Mouse (Mus musculus): ENCODE results near the gene Srp14.

The Srp14 gene

DNA sequence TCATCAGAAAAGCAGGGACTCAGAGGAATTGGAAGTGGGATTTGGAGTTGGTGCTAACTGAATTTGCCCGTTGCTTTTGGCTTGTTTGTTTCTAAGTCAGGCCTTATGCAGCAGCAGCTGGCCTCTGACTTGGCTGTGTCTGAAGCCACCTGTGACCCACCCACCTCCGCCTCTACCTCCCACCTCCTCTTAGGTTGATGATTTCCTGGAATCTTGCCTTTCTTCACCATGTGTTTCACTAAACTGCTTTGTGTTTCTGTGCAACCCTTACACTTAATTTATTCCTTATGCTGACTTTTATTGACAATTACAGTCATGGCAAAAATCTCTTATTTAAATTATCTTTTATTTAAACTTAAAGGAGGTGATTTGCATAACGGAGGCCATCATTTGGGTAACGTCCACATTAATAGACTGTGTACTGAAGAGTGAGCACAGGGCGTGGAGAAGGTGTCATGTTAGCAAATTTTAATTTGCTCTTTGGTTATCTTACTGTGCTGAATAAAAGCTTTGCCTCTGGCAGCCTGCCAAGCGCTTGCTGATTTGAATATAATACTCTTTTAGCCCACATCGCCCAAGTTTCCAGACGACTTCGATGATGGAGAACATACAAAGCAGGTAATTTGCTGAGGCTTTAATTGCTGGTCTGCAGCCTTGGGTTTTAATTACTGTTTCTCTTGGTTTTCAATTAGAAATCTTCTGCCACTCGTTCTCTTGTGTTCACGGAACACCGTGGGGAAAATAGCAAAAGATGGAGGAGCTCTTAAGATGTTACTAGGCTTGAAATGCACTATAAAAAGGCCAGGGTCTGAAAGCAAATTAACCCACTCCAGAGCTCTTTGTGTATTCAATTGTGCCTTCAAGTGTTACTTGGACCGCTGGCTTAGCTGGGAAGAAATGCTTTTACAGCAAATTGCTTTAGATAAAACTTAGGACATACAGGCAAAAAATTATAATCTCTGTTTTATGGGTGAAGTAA is 33.5 kb downstream of the Srp14 start:
- in situ Hi-C loops (cut with MboI; ENCODE audit: unreplicated experiment in 2 of 2), result no loop called here

DNA sequence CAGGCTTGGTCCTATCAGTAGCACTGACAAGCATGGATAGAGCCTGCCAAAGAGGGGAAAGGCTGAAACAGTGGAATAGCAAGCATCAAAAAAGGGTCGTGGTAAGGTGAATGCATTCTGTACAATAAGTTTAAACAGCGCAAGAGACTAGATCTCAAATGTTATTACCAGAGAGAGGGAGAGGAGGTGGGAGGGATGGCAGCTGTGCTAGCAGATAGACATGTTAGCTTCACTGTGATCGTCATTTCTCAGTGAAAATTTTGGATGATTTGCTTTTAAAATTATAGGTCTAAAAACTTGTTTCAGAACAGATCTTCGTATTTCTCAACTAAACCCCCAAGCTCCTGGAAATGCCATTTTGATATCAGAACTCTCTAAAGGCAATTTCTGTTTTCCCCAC is 36.8 kb downstream of the Srp14 start:
- in situ Hi-C loops (cut with MboI; ENCODE audit: unreplicated experiment in 2 of 2), result no loop called here

DNA sequence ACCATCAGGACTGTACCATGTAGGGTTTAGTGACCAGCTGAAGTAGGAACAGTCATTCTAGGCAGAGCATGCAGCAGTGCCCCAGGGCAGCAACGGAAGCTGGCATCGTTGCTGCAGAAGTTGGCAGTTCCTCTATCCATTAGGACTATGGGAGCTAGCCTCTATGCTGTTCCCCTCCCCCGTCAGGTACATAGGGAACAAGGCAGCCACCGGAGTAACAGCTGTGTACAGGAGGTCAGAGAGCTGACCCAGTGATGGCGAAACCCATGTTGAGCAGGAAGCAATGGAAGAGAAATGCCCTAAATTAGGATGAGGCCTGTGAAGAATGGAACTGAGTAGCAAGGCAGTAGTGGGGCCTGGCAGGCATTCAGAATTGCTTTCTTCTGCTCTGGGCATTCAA is 37.3 kb downstream of the Srp14 start:
- in situ Hi-C loops (cut with MboI; ENCODE audit: unreplicated experiment in 2 of 2), result no loop called here

GRCm38 (mm10) chr2:118431589-118431988 is 47.9 kb downstream of the Srp14 start:
- in situ Hi-C loops (cut with MboI; ENCODE audit: unreplicated experiment in 2 of 2), result loop anchor here in 1 of 2 experiments (5.0 kb wide), 1 partner anchor 611 kb away; no protein-coding TSS in a partner anchor

DNA sequence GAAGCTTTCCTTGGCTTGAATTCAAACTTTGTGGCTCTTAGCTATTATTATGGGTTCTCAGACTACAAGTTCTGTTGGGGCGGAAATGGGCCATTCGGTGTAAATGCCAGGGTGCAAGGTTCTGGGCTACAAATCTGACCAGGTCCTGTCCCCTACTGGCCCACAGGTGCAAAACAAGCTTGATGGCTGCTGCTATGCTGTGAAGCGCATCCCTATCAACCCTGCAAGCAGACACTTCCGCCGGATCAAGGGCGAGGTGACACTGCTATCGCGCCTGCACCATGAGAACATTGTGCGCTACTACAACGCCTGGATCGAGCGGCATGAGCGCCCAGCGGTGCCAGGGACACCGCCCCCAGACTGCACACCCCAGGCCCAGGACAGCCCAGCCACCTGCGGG is 48.9 kb downstream of the Srp14 start:
- in situ Hi-C loops (cut with MboI; ENCODE audit: unreplicated experiment in 2 of 2), result loop anchor here in 1 of 2 experiments (5.0 kb wide), 1 partner anchor 612 kb away; no protein-coding TSS in a partner anchor

DNA sequence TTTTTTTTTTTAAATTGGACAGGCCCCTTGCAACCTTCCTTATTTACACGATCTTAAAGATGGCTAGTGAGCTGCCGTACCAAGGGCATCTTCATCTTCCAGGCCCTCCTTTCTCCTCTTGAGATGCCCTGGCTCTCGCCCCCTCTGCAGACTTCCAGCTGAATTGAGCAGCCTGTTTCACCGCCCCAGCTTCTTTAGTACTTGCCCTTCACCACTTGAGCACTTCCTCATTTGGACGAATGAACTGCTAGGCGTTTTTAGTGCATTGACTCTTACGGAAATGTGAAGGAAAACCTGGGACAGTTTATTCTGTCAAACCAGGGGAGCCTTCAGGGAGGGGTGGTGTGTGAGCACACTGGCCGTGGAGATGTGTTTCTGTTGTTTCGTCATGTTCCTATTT is 50.2 kb downstream of the Srp14 start:
- in situ Hi-C loops (cut with MboI; ENCODE audit: unreplicated experiment in 2 of 2), result no loop called here

DNA sequence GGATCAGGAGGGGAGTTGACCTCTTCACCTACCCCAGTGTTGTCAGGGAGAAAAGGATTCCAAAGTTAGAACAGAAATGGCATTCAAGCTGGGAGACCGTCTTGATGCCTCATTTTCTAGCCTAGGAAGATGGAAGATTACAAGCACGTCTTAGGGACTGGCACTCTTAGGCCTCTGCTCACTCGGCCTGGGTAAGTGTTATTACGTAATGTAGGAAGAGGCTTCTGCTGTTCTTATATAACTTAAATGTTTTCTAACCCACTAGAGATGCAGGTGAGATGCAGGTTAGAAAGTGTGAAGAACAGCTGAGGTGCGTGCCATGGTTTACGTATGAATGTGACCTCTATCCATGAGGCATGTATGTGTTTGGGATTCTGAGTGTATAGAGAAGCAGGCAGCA is 51.2 kb downstream of the Srp14 start:
- in situ Hi-C loops (cut with MboI; ENCODE audit: unreplicated experiment in 2 of 2), result no loop called here

All from v-Abl transformed pro-B cells (cell line).